Comparison of ENCODE assay signal across 15 mouse cellular contexts in genomic region chr7:97248136-97248535, GRCm38 (mm10).
A peak's percentile ranks its signal among the peaks of the same experiment; 100 is the strongest.
DNase-seq lines count a peak whose midpoint lies in the region; ATAC-seq lines count a peak whose summit lies in the region.
"Had no signal": no experiment of that assay in that cellular context is flagged by ENCODE, and none has a peak within 500 bp of the region (broad histone marks: within the 10 kb centered on the region; RNA-seq: fewer than 3 reads in every experiment).

No protein-coding gene starts in this region.

- no peaks in the 10 kb centered on the region for H3K27me3 ChIP-seq in heart, embryonic 13.5 days (replicated peaks)
- H3K27me3 ChIP-seq: midbrain, embryonic 12.5 days; neural tube, embryonic 12.5 days had no signal

- peak overlapping the region; percentile 71 for H3K27ac ChIP-seq in heart, embryonic 13.5 days (replicated peaks)
- H3K27ac ChIP-seq: liver, embryonic 14.5 days; midbrain, embryonic 12.5 days; neural tube, embryonic 12.5 days had no signal

- no peak overlapping the region for H3K4me2 ChIP-seq in heart, embryonic 13.5 days
- H3K4me2 ChIP-seq: midbrain, embryonic 12.5 days; neural tube, embryonic 12.5 days had no signal

- H3K4me1 ChIP-seq in heart, embryonic 13.5 days: peaks cover 25% of the 10 kb centered on the region
- H3K4me1 ChIP-seq: neural tube, embryonic 12.5 days had no signal

- ATAC-seq in heart, embryonic 13.5 days (ENCODE audit: extremely low read depth, insufficient number of reproducible peaks, low FRiP score, low TSS enrichment): no peak
- ATAC-seq: CD4-positive, CD25-positive, alpha-beta regulatory T cell, adult 4 months; forebrain, embryonic 14.5 days had no signal

- H3K9ac ChIP-seq in heart, embryonic 13.5 days: no peak overlapping the region
- H3K9ac ChIP-seq: liver, embryonic 14.5 days; midbrain, embryonic 12.5 days; neural tube, embryonic 12.5 days had no signal

- WGBS in heart, embryonic 13.5 days: 59% methylated on average over 5 of the region's 5 CpGs

- no peak overlapping the region for H3K4me3 ChIP-seq in heart, embryonic 13.5 days
- H3K4me3 ChIP-seq: midbrain, embryonic 12.5 days; neural tube, embryonic 12.5 days had no signal

- H3K36me3 ChIP-seq in heart, embryonic 13.5 days: no peaks in the 10 kb centered on the region
- H3K36me3 ChIP-seq: midbrain, embryonic 12.5 days; neural tube, embryonic 12.5 days had no signal

- intact Hi-C loops in heart, postnatal 25 days (cut with DNase I): loop anchor here (2.0 to 5.0 kb wide), 2 partner anchors 41 to 167 kb away; partner anchors contain the start of gene Gab2

- H3K9me3 ChIP-seq in heart, embryonic 13.5 days: no peaks in the 10 kb centered on the region
- H3K9me3 ChIP-seq: midbrain, embryonic 12.5 days; neural tube, embryonic 12.5 days had no signal

- DNase-seq in heart, adult 11 months: peak; percentile 95
- DNase-seq in heart, postnatal 25 days (ENCODE audit: low spot score): no peak
- peak; percentile 6 for DNase-seq in ovary, postnatal 14 days (ENCODE audit: low spot score)
- no peak for DNase-seq in ovary, postnatal 36 days (ENCODE audit: low spot score)
- peak; percentile 5 to 32 for DNase-seq in kidney, postnatal 25 days
- no peak for DNase-seq in right cerebral cortex, adult 18-20 months
- DNase-seq in thymus, adult 18-20 months: no peak
- DNase-seq: adrenal gland, postnatal 25 days; cerebellum, adult 2 months had no signal

Comparison
In these comparisons a context has a peak if more than half of its experiments do, and no peak if none do; other contexts are left out.
1. DNase-seq: peak in heart, adult 11 months (single experiment), ovary, postnatal 14 days (single experiment) and kidney, postnatal 25 days (2 of 2); none in heart, postnatal 25 days (single experiment), ovary, postnatal 36 days (single experiment), right cerebral cortex, adult 18-20 months (single experiment) and thymus, adult 18-20 months (0 of 2).